Mouse (Mus musculus) thymus, adult 2 months (tissue): ENCODE results near the gene Pms2. TPM values are rescaled to one million over a fixed set of nuclear protein-coding genes. Genes with fewer than 3 reads are reported as not detected.

Experiments used
- DNase-seq: peaks from one replicate; pipeline ENCODE4 v3.0.0; 2021
- H3K27ac ChIP-seq: fragments of 200-500 bp; 2 replicates; pipeline ENCODE4 v1.5.1; 2012; ENCODE audit warnings: low read length, control low read depth; ENCODE audit not compliant: control insufficient read depth, insufficient read depth
- H3K27me3 ChIP-seq: fragments of 200-500 bp; 2 replicates; pipeline ENCODE4 v1.6.1; 2012; ENCODE audit warnings: mild to moderate bottlenecking, low read length, moderate library complexity, mixed read lengths; ENCODE audit not compliant: control insufficient read depth, insufficient read depth
- H3K36me3 ChIP-seq: fragments of 200-500 bp; 2 replicates; pipeline ENCODE4 v1.6.1; 2012; ENCODE audit warnings: mild to moderate bottlenecking, low read length, moderate library complexity; ENCODE audit not compliant: control insufficient read depth, insufficient read depth
- H3K4me1 ChIP-seq: fragments of 200-500 bp; replicated peaks from 2 replicates; pipeline ENCODE4 v1.6.1; 2012; ENCODE audit warnings: low read length; ENCODE audit not compliant: control insufficient read depth, insufficient read depth
- H3K4me3 ChIP-seq: fragments of 200-500 bp; 2 replicates; pipeline ENCODE4 v1.5.1; 2012; ENCODE audit warnings: mild to moderate bottlenecking, low read length, control low read depth, moderate library complexity; ENCODE audit not compliant: control insufficient read depth, insufficient read depth
- CTCF ChIP-seq: fragments of 200-500 bp; IDR thresholded peaks from 2 replicates; pipeline ENCODE4 v1.5.1; 2012; ENCODE audit warnings: mild to moderate bottlenecking, control low read depth, low read length, moderate library complexity, borderline replicate concordance; ENCODE audit not compliant: control insufficient read depth, poor library complexity, insufficient read depth; ENCODE audit errors: extremely low read depth
- POLR2A ChIP-seq: fragments of 200-500 bp; IDR thresholded peaks from 2 replicates; pipeline ENCODE4 v1.6.1; 2012; ENCODE audit warnings: mild to moderate bottlenecking, low read length, control low read depth, moderate library complexity; ENCODE audit not compliant: control insufficient read depth, poor library complexity, insufficient read depth; ENCODE audit errors: extremely low read depth
- WGBS: fragments of 180-500 bp; shearing (Covaris S2); methylation state at CpG from one replicate; pipeline ENCODE4 v1.1.7; 2018; 5-methylcytosine and 5-hydroxymethylcytosine counted together
- polyA plus RNA-seq: library from polyadenylated mRNA; depleted of rRNA; stranded (reverse); fragments of >200 nt; gene quantifications from 2 replicates; pipeline ENCODE4 v1.2.3, GENCODE M21; 2012

Gene Pms2
- polyA plus RNA-seq, 1 experiment: 9.5 TPM

- H3K4me3 ChIP-seq: no peak within 1 kb of the TSS
- peaks cover 36% of the 10 kb centered on the region for H3K36me3 ChIP-seq
- no peak for TF ChIP-seq CTCF
- TF ChIP-seq POLR2A: no peak
- DNase-seq: no peak
- no peaks in the 10 kb centered on the region for H3K27me3 ChIP-seq
- no peak within 1 kb of the TSS for H3K27ac ChIP-seq
- WGBS: 74% methylated on average over 8 of the region's 8 CpGs
- no peaks in the 10 kb centered on the region for H3K4me1 ChIP-seq
Observed at GRCm38 (mm10) chr5:143932831-143933230, 23.1 kb downstream of the Pms2 start, which contains the start of gene Rsph10b. Gene Rsph10b (plus strand): TSS chr5:143933035.

- 96% methylated on average over 11 of the region's 11 CpGs for WGBS
- no peak for DNase-seq
Observed at GRCm38 (mm10) chr5:143933414-143933813, 23.6 kb downstream of the Pms2 start.

GRCm38 (mm10) chr5:143933875-143934274 lies 24.1 kb downstream of the Pms2 start:
- no peak for DNase-seq
- H3K4me1 ChIP-seq: no peaks in the 10 kb centered on the region
- no peak overlapping the region for H3K4me3 ChIP-seq
- H3K27ac ChIP-seq: no peak overlapping the region
- no peak for TF ChIP-seq POLR2A
- TF ChIP-seq CTCF: no peak
- 98% methylated on average over 1 of the region's 1 CpGs for WGBS
- no peaks in the 10 kb centered on the region for H3K27me3 ChIP-seq
- peaks cover 25% of the 10 kb centered on the region for H3K36me3 ChIP-seq

More at GRCm38 (mm10) chr5:143933414-143933813, 23.6 kb downstream of the Pms2 start:
- H3K36me3 ChIP-seq: peaks cover 30% of the 10 kb centered on the region
- H3K4me1 ChIP-seq: no peaks in the 10 kb centered on the region
- no peak overlapping the region for H3K4me3 ChIP-seq
- TF ChIP-seq CTCF (no peak), POLR2A (no peak)
- H3K27me3 ChIP-seq: no peaks in the 10 kb centered on the region
- no peak overlapping the region for H3K27ac ChIP-seq

GRCm38 (mm10) chr5:143936156-143936555 lies 26.4 kb downstream of the Pms2 start:
- no peak for DNase-seq
- TF ChIP-seq CTCF (no peak), POLR2A (no peak)
- Histone ChIP-seq H3K4me1 (no peaks in the 10 kb centered on the region), H3K4me3 (no peak overlapping the region), H3K27ac (no peak overlapping the region), H3K27me3 (no peaks in the 10 kb centered on the region), H3K36me3 (peaks cover 6% of the 10 kb centered on the region; the same call in 1 of the 2 replicates)
- WGBS: 92% methylated on average over 9 of the region's 9 CpGs

GRCm38 (mm10) chr5:143941588-143941987 lies 31.8 kb downstream of the Pms2 start:
- no peak for DNase-seq
- Histone ChIP-seq H3K36me3 (no peaks in the 10 kb centered on the region), H3K4me3 (no peak overlapping the region), H3K27me3 (no peaks in the 10 kb centered on the region), H3K27ac (no peak overlapping the region), H3K4me1 (no peaks in the 10 kb centered on the region)
- WGBS: 14% methylated on average over 10 of the region's 10 CpGs
- TF ChIP-seq CTCF: no peak
- TF ChIP-seq POLR2A: no peak

GRCm38 (mm10) chr5:143943231-143944125 lies 33.7 kb downstream of the Pms2 start:
- TF ChIP-seq POLR2A: no peak
- no peak for TF ChIP-seq CTCF
- no peaks in the 10 kb centered on the region for H3K4me1 ChIP-seq
- no peak overlapping the region for H3K27ac ChIP-seq
- no peaks in the 10 kb centered on the region for H3K27me3 ChIP-seq
- WGBS: 93% methylated on average over 14 of the region's 14 CpGs
- DNase-seq: no peak
- no peak overlapping the region for H3K4me3 ChIP-seq
- H3K36me3 ChIP-seq: no peaks in the 10 kb centered on the region
